Mouse (Mus musculus): ENCODE results near the gene Serinc2. TPM values are rescaled to one million over a fixed set of nuclear protein-coding genes. Genes with fewer than 3 reads are reported as not detected.

Serinc2 gene
- under 1 TPM in 1 of 26 experiments, not detected in 25; 0.35 TPM for total RNA-seq (2018; cell fraction: chromatin; rRNA removed)
- total RNA-seq (2018; cell fraction: cytosol; rRNA removed) = not detected
- total RNA-seq (2018; cell fraction: nucleus; rRNA removed) = not detected
- polyA plus RNA-seq (2018) = not detected in 3 replicates

DNA sequence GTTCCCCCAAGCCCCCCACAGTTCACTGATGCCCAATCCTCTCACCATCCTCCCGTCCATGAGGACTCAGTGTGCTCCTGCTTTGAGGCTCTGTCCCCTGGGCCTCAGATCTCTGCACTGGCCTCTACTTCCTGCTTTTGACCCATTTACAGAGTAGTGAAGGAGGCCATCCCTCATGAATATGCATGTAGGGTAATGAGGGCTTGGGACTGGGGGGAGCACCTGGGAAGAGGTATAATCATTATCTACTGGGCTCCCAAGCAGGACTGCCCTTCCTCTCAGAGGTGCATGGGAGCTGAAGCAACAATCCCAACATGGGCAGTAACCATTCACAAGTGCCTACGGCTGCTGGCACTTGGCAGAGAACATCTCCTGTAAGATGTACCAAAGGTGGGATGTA, at the start of gene Serinc2:
TSS of gene Serinc2 (minus strand) at position 101 of the 400 bp plus-strand sequence.
- H3K4me3 ChIP-seq (ENCODE audit: inconsistent target) = no peak within 1 kb of the TSS
- 84% methylated on average over 2 of the region's 2 CpGs for WGBS (ENCODE audit: missing documents)

GRCm38 (mm10) chr4:130327366-130327765, 48.4 kb upstream of the Serinc2 start:
- 96% methylated on average over 9 of the region's 9 CpGs for WGBS (ENCODE audit: missing documents)
- Histone ChIP-seq H3K36me3 (ENCODE audit: inconsistent target) (peaks cover 36% of the 10 kb centered on the region; the same call in 1 of the 2 replicates), H3K4me3 (ENCODE audit: inconsistent target) (no peak overlapping the region), H3K79me2 (ENCODE audit: inconsistent target) (no peaks in the 10 kb centered on the region), H3K27ac (no peak overlapping the region)

More for the DNA sequence above, at the start of gene Serinc2:
- Histone ChIP-seq H3K27ac (no peak within 1 kb of the TSS), H3K79me2 (ENCODE audit: inconsistent target) (no peaks in the 10 kb centered on the region), H3K36me3 (ENCODE audit: inconsistent target) (no peaks in the 10 kb centered on the region)

DNA sequence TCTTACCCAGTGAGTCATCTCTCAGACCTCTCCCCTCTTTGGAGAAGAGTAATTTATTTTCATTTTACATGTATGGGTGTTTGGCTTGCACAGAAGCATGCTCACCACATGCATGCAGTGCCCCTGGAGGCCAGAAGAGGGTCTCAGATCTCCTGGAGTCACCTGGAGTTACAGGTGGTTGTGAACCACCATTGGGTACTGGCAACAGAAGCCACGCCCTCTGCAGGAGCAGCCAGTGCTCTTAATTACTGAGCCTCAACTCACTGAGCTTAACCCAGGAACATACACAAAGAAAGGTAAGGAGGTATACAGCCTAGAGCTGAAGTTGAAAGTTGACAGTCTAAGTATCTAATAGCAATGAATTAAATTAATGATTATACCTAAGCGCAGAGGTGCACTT, 46.4 kb upstream of the Serinc2 start:
- Histone ChIP-seq H3K36me3 (ENCODE audit: inconsistent target) (peaks cover 39% of the 10 kb centered on the region; the same call in 1 of the 2 replicates), H3K79me2 (ENCODE audit: inconsistent target) (no peaks in the 10 kb centered on the region), H3K4me3 (ENCODE audit: inconsistent target) (no peak overlapping the region), H3K27ac (no peak overlapping the region)
- 100% methylated on average over 2 of the region's 2 CpGs for WGBS (ENCODE audit: missing documents)

DNA sequence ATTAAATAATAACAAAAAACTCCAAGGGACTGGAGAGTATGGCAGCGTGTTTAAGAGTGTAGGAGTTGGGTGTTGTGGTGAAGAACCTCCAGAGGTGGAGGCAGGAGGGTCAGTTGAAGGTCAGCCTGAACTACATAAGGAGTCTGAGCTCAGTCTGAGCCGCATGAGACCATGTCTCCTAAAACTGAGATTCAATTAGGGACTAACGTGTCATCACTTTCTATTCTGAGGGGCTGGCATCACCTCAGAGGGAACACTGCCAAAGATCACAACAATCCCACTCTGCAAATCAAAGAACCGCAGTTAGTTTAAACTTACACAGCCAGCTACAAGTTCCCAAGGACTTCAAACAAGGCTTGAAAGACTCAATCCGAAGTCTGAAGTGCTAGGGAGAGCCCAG, 44.6 kb upstream of the Serinc2 start:
- H3K36me3 ChIP-seq (ENCODE audit: inconsistent target) = peaks cover 32% of the 10 kb centered on the region; the same call in 1 of the 2 replicates
- no peak overlapping the region for H3K27ac ChIP-seq
- WGBS (ENCODE audit: missing documents) = 91% methylated on average over 5 of the region's 5 CpGs
- H3K4me3 ChIP-seq (ENCODE audit: inconsistent target) = no peak overlapping the region
- H3K79me2 ChIP-seq (ENCODE audit: inconsistent target) = no peaks in the 10 kb centered on the region

- WGBS (ENCODE audit: missing documents) = 54% methylated on average over 1 of the region's 1 CpGs
Measured at GRCm38 (mm10) chr4:130323165-130323564, 44.2 kb upstream of the Serinc2 start.

DNA sequence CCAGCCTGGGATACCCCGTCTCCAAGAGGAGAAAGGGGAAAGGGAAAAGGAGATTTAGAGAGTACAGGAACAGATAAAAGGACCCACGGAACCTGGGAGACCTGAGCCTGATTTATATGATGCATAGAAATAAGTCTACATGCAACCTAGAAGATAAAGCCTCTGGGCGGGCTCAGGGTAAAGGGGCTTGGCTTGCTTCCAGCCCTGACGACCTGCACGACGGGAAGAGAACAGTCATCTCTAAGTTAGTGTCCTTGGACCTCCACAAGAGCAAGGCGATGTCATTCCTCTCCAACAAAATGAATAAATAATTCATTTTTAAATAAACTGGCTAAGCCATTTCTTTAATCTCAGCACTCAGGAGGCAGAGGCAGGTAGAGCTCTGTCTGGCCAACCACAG, 43.6 kb upstream of the Serinc2 start:
- Histone ChIP-seq H3K36me3 (ENCODE audit: inconsistent target) (peaks cover 26% of the 10 kb centered on the region; the same call in 1 of the 2 replicates), H3K27ac (no peak overlapping the region), H3K79me2 (ENCODE audit: inconsistent target) (no peaks in the 10 kb centered on the region), H3K4me3 (ENCODE audit: inconsistent target) (no peak overlapping the region)
- 99% methylated on average over 7 of the region's 7 CpGs for WGBS (ENCODE audit: missing documents)

More at GRCm38 (mm10) chr4:130323165-130323564, 44.2 kb upstream of the Serinc2 start:
- Histone ChIP-seq H3K36me3 (ENCODE audit: inconsistent target) (peaks cover 27% of the 10 kb centered on the region; the same call in 1 of the 2 replicates), H3K79me2 (ENCODE audit: inconsistent target) (no peaks in the 10 kb centered on the region), H3K4me3 (ENCODE audit: inconsistent target) (no peak overlapping the region), H3K27ac (no peak overlapping the region)

DNA sequence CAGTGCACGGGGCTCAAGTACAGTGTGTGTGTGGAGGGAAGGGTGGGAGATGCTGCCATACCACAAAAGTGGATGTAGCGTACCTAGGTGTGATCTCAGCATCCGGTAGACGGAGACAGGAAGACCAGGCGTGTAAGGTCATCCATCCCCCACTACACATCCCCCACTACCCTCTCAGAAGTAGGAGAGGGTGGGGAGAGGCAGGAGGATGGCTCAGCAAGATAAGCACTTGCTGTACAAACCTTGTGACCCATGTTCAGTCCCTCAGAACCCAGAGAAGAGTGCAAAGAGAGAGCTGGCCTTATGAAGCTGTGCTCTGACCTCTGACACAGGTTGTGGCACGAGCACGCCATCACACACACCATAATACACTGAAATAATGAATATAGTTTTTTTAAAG, 42.6 kb upstream of the Serinc2 start:
- Histone ChIP-seq H3K4me3 (ENCODE audit: inconsistent target) (no peak overlapping the region), H3K79me2 (ENCODE audit: inconsistent target) (no peaks in the 10 kb centered on the region), H3K27ac (no peak overlapping the region), H3K36me3 (ENCODE audit: inconsistent target) (peaks cover 17% of the 10 kb centered on the region; the same call in 1 of the 2 replicates)
- 91% methylated on average over 7 of the region's 7 CpGs for WGBS (ENCODE audit: missing documents)

DNA sequence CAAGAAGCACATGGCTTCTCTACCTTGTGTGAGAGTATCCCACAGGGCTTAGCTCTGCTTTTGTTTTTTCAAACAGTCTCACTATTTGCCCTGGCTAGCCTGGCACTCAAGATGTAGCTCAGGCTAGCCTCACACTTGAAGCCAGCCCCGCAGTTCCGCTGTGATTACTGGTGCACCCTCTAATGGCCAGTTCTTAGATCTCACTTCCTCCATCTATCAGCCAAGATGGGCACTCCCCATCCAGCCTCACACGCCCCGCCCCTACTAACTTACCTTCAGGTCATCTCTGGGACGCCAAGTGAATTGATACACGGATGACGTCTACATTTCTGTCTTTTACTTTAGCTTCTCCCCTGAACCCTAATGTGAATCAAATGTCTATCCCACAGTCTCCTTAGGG, 40.6 kb upstream of the Serinc2 start:
- 92% methylated on average over 7 of the region's 7 CpGs for WGBS (ENCODE audit: missing documents)

GRCm38 (mm10) chr4:130318122-130318521, 39.1 kb upstream of the Serinc2 start:
- 96% methylated on average over 3 of the region's 3 CpGs for WGBS (ENCODE audit: missing documents)
- H3K79me2 ChIP-seq (ENCODE audit: inconsistent target) = no peaks in the 10 kb centered on the region
- peaks cover 19% of the 10 kb centered on the region; the same call in 1 of the 2 replicates for H3K36me3 ChIP-seq (ENCODE audit: inconsistent target)

More for the DNA sequence above, 40.6 kb upstream of the Serinc2 start:
- no peak overlapping the region for H3K27ac ChIP-seq
- peaks cover 6% of the 10 kb centered on the region; the same call in 1 of the 2 replicates for H3K36me3 ChIP-seq (ENCODE audit: inconsistent target)
- no peak overlapping the region for H3K4me3 ChIP-seq (ENCODE audit: inconsistent target)
- H3K79me2 ChIP-seq (ENCODE audit: inconsistent target) = no peaks in the 10 kb centered on the region

DNA sequence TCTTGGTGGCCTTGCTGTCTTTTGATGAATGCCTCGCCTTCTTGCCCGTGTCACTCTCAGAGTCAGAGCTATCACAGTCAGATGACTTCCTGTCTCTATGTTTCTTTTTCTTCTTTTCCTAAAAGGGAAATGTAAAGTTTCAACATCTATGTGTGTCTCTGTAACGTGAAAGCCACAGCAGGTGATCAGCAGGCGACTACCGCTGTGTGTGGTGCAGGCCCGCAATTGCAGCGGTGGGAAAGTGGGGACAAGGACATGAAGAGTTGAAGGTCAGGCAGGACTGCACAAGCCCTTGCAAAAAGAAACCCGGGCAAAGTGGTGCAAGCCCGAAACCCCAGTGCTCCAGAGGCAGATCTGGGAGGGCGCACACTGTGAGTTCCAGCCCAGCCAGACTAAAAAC, 37.7 kb upstream of the Serinc2 start:
- Histone ChIP-seq H3K4me3 (ENCODE audit: inconsistent target) (no peak overlapping the region), H3K27ac (peak overlapping the region; percentile 25; the same call in 1 of the 2 replicates), H3K79me2 (ENCODE audit: inconsistent target) (no peaks in the 10 kb centered on the region), H3K36me3 (ENCODE audit: inconsistent target) (peaks cover 21% of the 10 kb centered on the region; the same call in 1 of the 2 replicates)
- 58% methylated on average over 10 of the region's 10 CpGs for WGBS (ENCODE audit: missing documents)

More at GRCm38 (mm10) chr4:130318122-130318521, 39.1 kb upstream of the Serinc2 start:
- no peak overlapping the region for H3K27ac ChIP-seq
- no peak overlapping the region for H3K4me3 ChIP-seq (ENCODE audit: inconsistent target)

DNA sequence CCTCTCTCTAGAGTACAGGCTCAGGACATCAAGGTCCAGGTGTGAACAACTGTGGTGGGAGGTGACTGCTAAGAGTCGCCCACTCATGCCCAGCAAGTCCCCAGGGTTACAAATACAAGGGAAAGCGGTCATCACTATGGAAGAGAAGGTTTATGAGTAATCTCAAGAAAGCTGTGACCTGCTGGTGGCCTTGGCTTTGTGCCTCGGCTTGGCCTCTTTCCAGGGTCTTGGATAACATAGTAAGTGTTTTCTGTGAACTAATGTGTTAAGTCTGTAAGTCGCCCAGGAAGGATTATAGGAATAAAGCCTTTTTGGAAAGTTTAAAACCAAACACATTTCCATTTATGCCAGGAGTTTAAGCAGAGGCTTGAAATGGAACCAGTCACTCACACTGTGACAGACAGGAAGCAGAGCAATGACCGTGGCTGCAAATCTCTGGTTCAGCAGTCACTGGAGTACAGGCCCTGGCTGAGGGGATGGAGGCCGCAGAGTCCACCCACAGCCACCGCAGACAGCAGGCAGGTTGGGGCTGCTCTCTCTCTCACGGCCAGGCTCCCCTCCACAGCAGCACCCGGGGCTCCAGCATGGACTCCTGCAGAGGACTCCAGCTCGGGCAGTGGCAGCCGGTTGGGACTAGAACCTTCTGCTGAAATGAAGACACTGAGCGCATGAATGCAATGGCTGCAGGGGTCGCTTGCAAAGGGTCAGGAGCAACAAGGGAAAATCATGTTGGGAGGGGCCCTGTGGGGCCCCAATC, 36.9 kb upstream of the Serinc2 start:
- H3K4me3 ChIP-seq (ENCODE audit: inconsistent target) = no peak overlapping the region
- H3K27ac ChIP-seq = peak overlapping the region; percentile 25
- 94% methylated on average over 13 of the region's 13 CpGs for WGBS (ENCODE audit: missing documents)
- peaks cover 19% of the 10 kb centered on the region; the same call in 1 of the 2 replicates for H3K36me3 ChIP-seq (ENCODE audit: inconsistent target)
- H3K79me2 ChIP-seq (ENCODE audit: inconsistent target) = no peaks in the 10 kb centered on the region

DNA sequence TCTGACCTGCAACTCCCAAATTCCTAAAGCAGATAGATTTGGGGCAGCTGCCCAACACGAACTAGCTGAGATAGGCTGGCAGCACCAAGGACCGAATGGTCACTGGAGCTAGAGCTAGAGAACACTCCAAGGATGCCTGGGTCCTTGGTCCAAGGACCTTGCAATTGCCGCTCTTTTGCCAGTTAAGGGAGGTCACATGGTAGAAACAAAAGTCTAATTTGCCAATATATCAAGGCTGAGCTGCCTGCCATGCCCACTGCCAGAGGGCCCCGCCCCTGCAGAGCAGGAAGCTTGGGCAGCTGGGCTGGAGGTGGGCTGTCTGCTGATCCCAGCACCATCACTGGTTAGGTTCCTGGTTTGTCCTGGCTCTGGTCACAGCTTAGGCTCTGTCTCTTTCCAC, 34.5 kb upstream of the Serinc2 start:
- H3K27ac ChIP-seq = no peak overlapping the region
- WGBS (ENCODE audit: missing documents) = 96% methylated on average over 4 of the region's 4 CpGs
- H3K4me3 ChIP-seq (ENCODE audit: inconsistent target) = no peak overlapping the region
- peaks cover 19% of the 10 kb centered on the region; the same call in 1 of the 2 replicates for H3K36me3 ChIP-seq (ENCODE audit: inconsistent target)
- no peaks in the 10 kb centered on the region for H3K79me2 ChIP-seq (ENCODE audit: inconsistent target)

DNA sequence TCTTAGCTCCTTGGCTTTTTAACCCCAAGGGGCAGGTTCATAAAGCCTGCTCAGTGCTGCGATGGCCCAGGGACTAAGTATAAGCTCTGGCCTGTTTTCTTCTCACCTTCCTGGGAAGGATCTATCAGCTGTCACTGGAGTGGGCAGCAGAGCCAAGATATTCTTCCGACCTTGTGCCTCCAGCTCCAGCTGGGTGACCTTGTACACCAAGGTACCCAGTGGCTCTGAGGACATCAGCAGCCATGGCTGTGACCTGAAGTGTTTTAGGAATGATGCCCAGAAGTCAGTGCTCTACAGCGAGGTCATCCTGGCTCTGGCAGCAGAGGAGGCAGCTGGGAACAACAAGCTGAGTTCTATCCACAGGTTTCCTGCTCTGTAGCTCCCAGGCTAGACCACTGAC, 33.5 kb upstream of the Serinc2 start:
- Histone ChIP-seq H3K27ac (no peak overlapping the region), H3K79me2 (ENCODE audit: inconsistent target) (no peaks in the 10 kb centered on the region), H3K4me3 (ENCODE audit: inconsistent target) (no peak overlapping the region), H3K36me3 (ENCODE audit: inconsistent target) (peaks cover 19% of the 10 kb centered on the region; the same call in 1 of the 2 replicates)
- WGBS (ENCODE audit: missing documents) = 86% methylated on average over 3 of the region's 3 CpGs

GRCm38 (mm10) chr4:130309254-130309653, 30.2 kb upstream of the Serinc2 start:
- no peaks in the 10 kb centered on the region for H3K79me2 ChIP-seq (ENCODE audit: inconsistent target)
- peak overlapping the region; percentile 30; the same call in 1 of the 2 replicates for H3K4me3 ChIP-seq (ENCODE audit: inconsistent target)
- 78% methylated on average over 8 of the region's 8 CpGs for WGBS (ENCODE audit: missing documents)
- peaks cover 14% of the 10 kb centered on the region; the same call in 1 of the 2 replicates for H3K36me3 ChIP-seq (ENCODE audit: inconsistent target)
- H3K27ac ChIP-seq = no peak overlapping the region
